Mouse (Mus musculus): ENCODE measurements around the gene Hs6st2.

Hs6st2 gene

GRCm38 (mm10) chrX:51585444-51585843, 96.2 kb downstream of the Hs6st2 start:
- no peak for DNase-seq (ENCODE audit: extremely low read depth, low read depth)

GRCm38 (mm10) chrX:51581704-51582103, 100.0 kb downstream of the Hs6st2 start:
- no peak for DNase-seq (ENCODE audit: extremely low read depth, low read depth)

GRCm38 (mm10) chrX:51561880-51562279, 119.8 kb downstream of the Hs6st2 start:
- no peak for DNase-seq (ENCODE audit: extremely low read depth, low read depth)

GRCm38 (mm10) chrX:51539626-51540025, 142.0 kb downstream of the Hs6st2 start:
- no peak for DNase-seq (ENCODE audit: extremely low read depth, low read depth)

- no peak for DNase-seq (ENCODE audit: extremely low read depth, low read depth)
These were observed 144.6 kb downstream of the Hs6st2 start for GRCm38 (mm10) chrX:51537082-51537481.

- DNase-seq (ENCODE audit: extremely low read depth, low read depth): no peak
These were observed 146.4 kb downstream of the Hs6st2 start for GRCm38 (mm10) chrX:51535226-51535625.

GRCm38 (mm10) chrX:51531136-51531535, 150.5 kb downstream of the Hs6st2 start:
- DNase-seq (ENCODE audit: extremely low read depth, low read depth): no peak

GRCm38 (mm10) chrX:51528601-51529000, 153.1 kb downstream of the Hs6st2 start:
- no peak for DNase-seq (ENCODE audit: extremely low read depth, low read depth)

GRCm38 (mm10) chrX:51514831-51515230, 166.8 kb downstream of the Hs6st2 start:
- DNase-seq (ENCODE audit: extremely low read depth, low read depth): no peak

- DNase-seq (ENCODE audit: extremely low read depth, low read depth): no peak
These were observed 175.1 kb downstream of the Hs6st2 start for GRCm38 (mm10) chrX:51506526-51506925.

- DNase-seq (ENCODE audit: extremely low read depth, low read depth): no peak
These were observed 176.0 kb downstream of the Hs6st2 start for GRCm38 (mm10) chrX:51505691-51506090.

GRCm38 (mm10) chrX:51503781-51504471, 177.7 kb downstream of the Hs6st2 start:
- DNase-seq (ENCODE audit: extremely low read depth, low read depth): no peak

- DNase-seq (ENCODE audit: extremely low read depth, low read depth): no peak
These were observed 183.8 kb downstream of the Hs6st2 start for GRCm38 (mm10) chrX:51497831-51498230.

- no peak for DNase-seq (ENCODE audit: extremely low read depth, low read depth)
These were observed 193.3 kb downstream of the Hs6st2 start for GRCm38 (mm10) chrX:51488374-51488773.

- no peak for DNase-seq (ENCODE audit: extremely low read depth, low read depth)
These were observed 212.2 kb downstream of the Hs6st2 start for GRCm38 (mm10) chrX:51469411-51469810.

GRCm38 (mm10) chrX:51461413-51461812, 220.2 kb downstream of the Hs6st2 start:
- DNase-seq (ENCODE audit: extremely low read depth, low read depth): peak; percentile 1

GRCm38 (mm10) chrX:51443366-51443765, 238.3 kb downstream of the Hs6st2 start:
- DNase-seq (ENCODE audit: extremely low read depth, low read depth): no peak

- no peak for DNase-seq (ENCODE audit: extremely low read depth, low read depth)
These were observed 249.9 kb downstream of the Hs6st2 start for GRCm38 (mm10) chrX:51431706-51432105.

GRCm38 (mm10) chrX:51425031-51425430, 256.6 kb downstream of the Hs6st2 start:
- DNase-seq (ENCODE audit: extremely low read depth, low read depth): no peak

- no peak for DNase-seq (ENCODE audit: extremely low read depth, low read depth)
These were observed 271.4 kb downstream of the Hs6st2 start for GRCm38 (mm10) chrX:51410289-51410688.

- no peak for DNase-seq (ENCODE audit: extremely low read depth, low read depth)
These were observed 284.2 kb downstream of the Hs6st2 start for GRCm38 (mm10) chrX:51397457-51397856.

GRCm38 (mm10) chrX:51374670-51375069, 307.0 kb downstream of the Hs6st2 start:
- peak; percentile 28 for DNase-seq (ENCODE audit: extremely low read depth, low read depth)

- DNase-seq (ENCODE audit: extremely low read depth, low read depth): no peak
These were observed 309.0 kb downstream of the Hs6st2 start for GRCm38 (mm10) chrX:51372477-51373239.

All from MEL-GATA-1-ER (cell line).